Mouse (Mus musculus): ENCODE results near the gene Agbl2.

Gene Agbl2

GRCm38 (mm10) chr2:90874025-90874424 is 91.5 kb downstream of the Agbl2 start:
- DNase-seq: no peak

GRCm38 (mm10) chr2:90875239-90875638 is 92.7 kb downstream of the Agbl2 start:
- no peak for DNase-seq

- DNase-seq: no peak
These were observed 95.2 kb downstream of the Agbl2 start for GRCm38 (mm10) chr2:90877584-90878259.

- DNase-seq: no peak
These were observed 96.9 kb downstream of the Agbl2 start for GRCm38 (mm10) chr2:90879419-90879818.

GRCm38 (mm10) chr2:90880144-90880785 is 97.7 kb downstream of the Agbl2 start:
- no peak for DNase-seq

GRCm38 (mm10) chr2:90881824-90882223 is 99.3 kb downstream of the Agbl2 start:
- no peak for DNase-seq

All from thymus, postnatal 36 days (tissue).